Mouse (Mus musculus): ENCODE results near the gene Cacna1d.

Cacna1d gene

DNA sequence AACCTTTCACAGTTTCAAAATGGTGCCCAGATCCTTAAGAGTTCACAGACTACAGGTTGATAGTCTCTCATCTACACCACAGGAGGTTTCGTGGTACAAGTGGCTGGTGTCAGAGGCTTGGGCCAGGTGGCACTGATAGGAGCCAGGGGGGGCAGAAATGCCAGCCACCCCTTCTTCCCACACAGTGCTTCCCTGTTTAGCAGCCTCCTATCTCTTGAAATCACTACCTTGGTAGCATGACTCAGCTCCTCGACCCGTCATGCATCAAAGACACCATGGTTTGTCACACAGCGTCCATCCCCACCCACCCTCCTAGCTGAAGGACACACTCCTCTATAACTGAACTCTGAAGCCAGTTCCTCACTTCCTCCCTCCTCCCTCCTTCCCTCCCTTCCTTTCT is 398.8 kb downstream of the Cacna1d start:
- in situ Hi-C loops (cut with MboI), result no loop called here

DNA sequence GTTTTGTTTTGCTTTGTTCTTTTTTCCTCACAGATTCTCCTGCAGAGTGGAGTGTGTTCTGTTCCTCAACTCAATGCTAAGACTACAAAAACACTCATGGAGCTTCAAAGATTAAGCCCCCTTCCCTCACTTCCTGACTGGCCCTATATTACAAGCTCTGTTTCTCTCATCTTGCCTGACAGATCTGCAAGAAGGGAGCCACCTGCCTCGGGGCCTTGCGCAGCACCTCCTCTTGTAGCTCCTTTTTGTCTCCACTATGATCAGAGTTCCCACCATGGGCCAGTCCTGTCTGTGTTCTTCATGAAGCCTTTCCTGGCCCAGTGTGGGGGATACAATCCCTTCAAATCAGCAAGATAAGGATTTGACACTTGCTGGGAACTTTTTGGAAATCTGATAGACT is 399.2 kb downstream of the Cacna1d start:
- in situ Hi-C loops (cut with MboI), result no loop called here

DNA sequence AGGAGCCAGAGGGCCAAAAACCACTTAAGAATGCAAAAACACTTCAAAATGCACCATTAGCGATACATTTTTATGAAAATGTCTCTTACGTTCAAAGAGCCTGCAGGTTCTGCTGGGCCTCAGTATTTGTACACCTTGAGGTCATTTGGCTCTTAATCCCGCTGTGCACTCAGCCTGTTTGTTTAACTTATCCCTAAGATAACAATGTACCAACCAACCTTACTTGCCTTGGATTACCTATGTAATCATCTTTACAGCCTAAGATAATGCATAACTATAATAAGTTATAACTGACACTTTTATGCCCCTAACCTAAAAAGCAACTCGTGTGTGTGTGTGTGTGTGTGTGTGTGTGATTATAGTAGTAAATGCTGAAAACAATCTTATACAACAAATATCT is 411.5 kb downstream of the Cacna1d start:
- in situ Hi-C loops (cut with MboI), result no loop called here

DNA sequence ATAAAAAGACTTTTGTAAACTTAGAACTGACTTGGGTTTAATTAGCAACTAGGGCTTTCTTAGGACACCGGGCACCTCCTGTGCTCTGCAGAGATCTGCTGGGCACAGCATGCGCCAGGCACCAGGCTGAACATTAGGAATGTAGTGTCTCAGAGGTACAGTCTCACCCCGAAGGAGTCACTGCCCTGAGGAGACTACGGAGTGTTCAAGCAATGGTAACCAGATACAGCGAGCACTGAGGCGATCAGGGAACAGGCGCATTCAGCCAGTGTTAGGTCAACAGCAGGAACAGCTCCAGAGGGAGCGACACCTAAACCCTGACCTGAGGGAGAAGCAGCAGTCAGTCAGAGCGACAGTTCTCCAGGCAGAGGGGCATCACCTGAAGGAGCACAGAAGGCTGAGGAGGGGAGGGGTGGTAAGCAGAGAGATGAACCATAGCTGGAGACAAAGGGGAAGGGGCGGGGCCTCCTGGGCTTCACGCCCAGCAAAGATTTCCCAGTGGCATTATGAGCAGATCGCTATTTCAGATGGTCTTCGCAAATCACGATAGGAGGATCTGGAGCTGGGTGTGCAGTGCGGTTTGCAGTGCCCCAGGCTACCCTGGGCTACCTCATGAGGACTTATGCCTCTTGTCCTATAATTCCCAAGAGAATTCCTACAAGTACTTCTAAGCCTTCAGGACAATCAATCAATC is 413.0 kb downstream of the Cacna1d start:
- in situ Hi-C loops (cut with MboI), result no loop called here

DNA sequence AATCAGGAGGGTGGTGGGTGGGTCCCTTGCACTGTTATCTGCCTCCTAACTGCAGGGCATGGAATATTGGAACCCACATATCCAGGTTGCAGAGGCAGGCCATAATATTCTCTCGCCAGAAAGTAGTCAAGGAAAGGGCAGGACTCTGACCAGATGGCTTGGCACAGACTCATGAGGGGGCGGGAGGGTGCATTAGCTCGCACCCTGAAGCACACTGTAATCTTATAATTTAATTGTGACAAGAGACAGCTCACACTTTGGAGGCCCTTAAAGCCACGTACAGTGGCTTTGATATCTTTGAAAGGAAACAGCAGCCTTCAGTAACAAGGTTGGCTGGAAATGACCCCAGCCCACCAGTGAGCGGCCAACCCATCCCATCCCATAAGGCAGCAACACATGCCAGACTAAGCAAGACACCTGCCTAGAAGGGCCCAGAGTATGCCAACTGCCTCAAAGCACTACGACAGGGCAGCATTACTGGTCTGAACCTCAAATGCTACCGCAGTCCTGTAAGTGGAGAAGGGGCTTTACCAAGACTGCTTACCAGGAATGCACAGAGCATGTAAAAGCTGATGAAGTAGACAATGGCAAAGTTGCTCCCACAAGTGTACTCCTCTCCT is 415.9 kb downstream of the Cacna1d start:
- in situ Hi-C loops (cut with MboI), result no loop called here

DNA sequence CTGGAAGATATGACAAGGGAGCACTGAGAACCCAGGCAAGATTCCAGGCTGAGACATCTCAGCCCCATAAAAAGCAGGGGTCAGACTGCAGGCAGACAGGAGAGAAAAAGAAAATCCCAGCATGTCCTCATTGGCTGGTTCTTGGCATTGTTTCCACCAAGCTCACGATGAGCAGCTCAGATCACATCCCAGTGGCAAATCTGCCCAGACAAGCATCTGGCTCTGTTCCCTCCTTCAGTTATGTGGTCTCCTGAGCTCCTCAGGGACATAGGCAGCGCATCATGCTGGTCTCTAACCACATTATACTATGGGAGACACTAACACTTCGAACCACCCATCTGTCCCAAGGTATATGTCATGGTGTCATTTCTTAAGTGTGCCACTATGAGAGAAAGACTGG is 422.7 kb downstream of the Cacna1d start:
- in situ Hi-C loops (cut with MboI), result no loop called here

DNA sequence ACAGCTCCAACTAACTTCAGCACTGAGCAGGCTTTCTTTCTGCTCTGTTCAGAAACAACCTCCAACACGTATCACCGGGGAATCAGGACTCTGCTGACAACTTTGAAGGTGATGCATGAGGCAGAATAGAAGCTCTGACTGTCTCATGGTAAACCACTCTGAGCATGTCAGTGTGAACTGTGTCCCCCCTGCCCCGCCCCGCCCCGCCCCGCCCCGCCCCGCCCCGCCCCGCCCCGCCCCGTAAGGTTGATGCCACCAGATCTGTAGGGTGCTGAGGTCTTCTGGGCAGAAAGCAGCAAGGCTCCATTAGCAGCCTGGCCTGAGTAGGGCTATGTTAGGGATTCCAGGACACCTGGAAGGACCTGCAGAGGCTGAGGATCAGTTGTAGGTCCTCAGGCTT is 424.5 kb downstream of the Cacna1d start:
- in situ Hi-C loops (cut with MboI), result no loop called here

DNA sequence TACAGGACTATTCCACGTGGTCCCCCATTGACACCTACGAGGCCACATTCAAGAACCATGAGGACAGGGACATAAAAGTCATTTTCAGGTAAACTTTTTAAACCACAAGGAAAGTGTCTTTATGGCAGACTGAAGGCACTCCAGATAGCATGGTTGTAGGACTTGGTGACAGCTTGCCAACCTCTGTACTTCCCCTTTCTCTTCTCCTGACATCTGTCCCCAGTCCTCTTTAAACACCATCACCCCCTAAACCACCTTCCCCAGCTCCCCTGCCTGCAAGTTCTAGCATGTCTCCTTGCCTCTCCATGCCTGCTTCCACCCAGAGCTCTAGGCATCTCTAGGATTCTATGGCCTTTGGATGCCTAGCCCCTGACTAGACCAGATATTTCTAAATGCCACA is 426.4 kb downstream of the Cacna1d start:
- in situ Hi-C loops (cut with MboI), result no loop called here

DNA sequence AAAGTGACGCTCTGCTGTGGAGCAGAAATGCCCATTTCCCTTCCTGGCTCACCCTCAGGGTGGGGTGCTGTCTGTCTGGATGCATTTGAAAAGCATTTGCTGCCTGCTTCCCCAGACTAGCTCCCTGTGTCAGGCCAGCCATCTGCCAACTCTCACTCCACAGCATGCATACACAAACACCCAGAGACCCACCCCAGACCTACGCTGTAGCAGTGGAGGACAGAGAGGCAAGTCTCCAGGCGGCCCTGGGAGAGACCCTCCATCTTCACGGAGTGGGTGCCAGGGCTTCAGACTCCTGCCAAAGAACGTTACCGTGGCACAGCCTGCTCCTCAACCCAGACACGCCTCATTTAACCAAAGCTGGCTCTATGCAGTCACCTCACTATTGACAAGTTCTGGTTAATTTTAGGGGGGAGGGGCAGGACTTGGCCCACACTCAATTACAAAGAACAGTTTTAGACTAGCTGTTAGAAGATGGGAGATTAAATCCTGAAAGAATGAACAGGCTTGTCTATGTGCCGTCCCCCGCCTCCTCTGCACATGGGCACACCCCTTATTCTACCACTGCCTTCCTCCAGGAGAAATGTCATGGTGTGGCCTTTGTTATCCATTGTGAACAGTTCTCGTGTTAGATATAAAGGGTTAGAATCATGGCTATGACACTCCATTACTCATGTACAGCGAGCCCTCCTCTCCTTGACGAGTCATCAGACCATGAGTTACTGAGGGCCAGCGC is 435.1 kb downstream of the Cacna1d start:
- in situ Hi-C loops (cut with MboI), result no loop called here

DNA sequence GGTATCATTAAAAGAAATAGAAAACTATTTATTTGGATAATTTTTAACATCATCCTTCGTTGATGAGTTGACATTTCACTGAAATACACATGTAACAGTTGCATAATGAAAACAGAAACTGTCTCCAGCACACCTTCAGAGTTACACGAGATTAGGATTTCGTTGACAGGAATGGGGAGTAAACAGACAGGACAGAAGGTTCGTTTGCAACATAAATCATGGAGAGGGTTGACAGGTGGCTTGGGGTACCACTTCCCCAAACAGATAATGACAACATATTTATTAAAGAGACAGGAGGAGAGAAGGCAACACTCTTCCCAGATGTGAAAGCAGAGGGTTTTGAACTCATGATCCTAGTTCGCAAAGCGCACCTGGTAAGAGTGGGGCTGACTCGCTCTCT is 436.3 kb downstream of the Cacna1d start:
- in situ Hi-C loops (cut with MboI), result no loop called here

DNA sequence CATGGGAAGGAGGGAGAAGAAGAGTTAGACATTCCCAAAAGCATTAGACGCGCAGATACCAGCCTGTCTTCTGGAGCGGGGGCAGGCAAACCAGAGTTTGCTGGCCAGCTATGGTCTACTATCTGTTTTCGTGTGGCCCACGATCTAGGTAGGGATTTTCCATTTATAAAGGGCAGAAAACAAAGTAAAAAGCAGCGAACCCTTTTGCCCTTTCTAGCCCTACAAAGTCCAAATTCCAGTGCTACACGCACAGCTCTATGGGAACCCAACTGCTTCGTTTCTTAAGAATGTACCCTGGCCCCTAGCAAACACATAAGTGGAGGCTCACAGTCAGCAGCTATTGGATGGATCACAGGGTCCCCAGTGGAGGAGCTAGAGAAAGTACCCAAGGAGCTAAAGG is 441.0 kb downstream of the Cacna1d start:
- in situ Hi-C loops (cut with MboI), result no loop called here

DNA sequence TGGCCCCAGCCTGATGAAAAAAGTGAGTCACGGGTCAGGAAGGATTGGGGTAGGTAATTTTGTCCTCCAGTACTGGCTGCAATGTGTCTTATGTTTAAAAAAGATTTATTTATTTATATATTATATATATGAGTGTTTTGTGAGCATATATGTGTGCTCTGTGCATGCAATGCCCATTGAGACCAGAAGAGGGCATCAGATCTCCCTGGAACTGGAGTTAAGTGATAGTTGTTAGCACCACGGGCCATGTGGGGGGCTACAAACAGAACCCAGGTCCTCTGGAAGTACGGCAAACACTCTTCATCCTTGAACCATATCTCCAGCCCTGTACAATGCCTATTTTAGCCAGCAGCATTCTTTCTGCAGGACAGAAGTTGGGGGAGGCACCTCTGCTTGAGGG is 443.2 kb downstream of the Cacna1d start:
- in situ Hi-C loops (cut with MboI), result no loop called here

DNA sequence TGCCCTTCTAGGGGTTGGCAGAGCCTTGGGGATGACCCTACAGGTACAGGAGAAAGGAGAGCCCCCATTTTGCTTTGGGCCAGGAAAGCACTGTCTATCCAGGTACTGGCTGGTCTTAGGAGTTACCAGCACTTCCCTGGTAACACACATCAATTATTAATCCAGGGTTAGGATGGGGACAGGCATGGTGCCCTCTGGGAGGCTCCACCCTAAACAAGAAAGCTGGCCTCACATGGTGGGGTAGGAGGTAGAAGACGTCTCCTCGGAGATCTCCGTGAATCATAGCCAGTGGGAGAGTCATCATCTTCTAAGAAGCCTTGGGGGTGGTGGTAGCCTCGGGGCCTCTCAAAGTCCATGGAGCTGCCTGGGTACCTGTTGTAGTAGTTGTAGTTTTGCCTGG is 444.3 kb downstream of the Cacna1d start:
- in situ Hi-C loops (cut with MboI), result no loop called here

DNA sequence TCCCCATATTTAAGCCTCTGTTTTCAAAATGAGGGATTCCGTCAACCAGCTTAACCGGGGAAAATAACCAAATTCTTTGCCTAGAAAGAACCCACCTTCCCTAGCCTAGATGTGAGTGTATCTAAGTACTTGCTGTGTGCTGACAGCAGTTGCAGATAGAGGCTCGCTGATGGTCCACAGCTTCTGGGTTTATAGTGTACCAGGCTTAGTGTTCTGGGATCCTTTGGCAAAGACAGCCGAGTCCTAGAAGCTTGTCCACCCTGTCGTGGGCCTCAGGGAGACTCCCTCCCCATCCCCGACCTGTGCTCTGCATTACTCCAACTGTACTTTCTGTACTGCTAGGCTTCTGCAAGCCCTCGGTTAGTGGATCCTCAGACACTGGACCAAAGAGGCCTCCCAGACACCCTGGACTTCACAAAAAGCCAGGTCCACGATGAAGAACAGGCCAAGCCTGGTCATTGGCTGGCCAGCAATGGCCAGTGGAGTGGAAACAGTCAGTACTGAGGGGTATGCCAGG is 445.5 kb downstream of the Cacna1d start:
- in situ Hi-C loops (cut with MboI), result no loop called here

DNA sequence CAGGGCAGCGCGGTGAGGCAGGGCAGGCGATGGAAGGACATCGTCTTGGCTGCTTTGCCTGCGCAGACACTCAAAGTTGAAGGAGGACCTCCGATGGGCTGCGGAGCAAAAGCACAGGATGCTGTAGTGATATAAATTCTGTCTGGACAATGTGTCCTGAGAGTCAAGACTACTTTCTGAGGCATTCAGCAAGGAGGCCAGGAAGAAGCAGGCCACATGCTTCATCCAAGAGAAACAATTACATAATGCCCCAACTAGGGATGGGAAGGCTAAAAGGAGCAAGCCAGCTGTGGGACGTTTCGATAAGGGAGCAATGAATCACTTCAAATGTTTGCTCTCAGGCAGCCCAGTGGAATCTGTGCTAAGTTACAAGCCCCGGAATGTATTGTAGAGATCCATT is 446.0 kb downstream of the Cacna1d start:
- in situ Hi-C loops (cut with MboI), result no loop called here

DNA sequence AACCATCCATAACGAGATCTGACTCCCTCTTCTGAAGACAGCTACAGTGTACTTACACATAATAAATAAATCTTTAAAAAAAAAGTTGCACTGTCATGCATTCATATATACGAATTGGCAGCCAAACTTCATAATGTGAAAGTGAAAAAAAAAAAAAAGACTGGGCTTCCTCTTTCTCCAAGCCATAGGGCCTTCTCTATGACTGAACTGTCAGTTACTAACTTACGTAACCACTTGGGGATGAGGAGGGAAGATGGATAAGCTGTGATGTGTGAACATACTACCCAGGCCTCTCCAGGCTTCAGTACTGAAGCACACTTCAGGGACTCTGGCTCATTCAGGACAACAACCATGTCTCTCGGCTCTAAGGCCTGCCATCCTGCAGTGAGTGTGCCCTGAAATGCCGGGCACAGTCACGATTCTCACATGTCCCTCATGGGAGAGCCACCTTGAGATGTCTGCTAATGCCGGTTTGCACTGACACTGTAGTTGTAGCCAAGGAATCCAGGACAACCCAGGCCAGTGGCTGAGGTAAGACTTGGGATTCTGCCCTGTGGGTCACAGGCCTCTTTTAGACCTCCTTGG is 447.8 kb downstream of the Cacna1d start:
- in situ Hi-C loops (cut with MboI), result no loop called here

DNA sequence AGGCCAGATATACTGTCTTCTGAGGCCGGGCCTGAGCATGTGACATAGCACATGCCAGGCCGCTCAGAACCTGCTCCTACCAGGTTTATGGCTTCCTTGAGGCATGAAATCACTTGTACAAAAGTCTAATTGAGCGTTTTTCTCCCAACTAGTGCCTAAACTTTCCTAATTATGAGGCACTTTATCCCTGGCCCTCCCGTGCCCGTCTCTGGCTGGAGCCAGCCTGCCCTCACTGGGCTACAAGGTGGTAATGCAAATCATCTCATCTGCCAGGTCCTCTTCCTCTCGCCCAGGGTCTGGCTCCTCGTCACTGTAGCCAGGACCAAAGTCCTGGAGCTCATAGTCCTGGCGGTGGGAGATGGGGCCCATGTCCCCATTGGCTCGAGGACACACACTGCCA is 449.4 kb downstream of the Cacna1d start:
- in situ Hi-C loops (cut with MboI), result no loop called here

DNA sequence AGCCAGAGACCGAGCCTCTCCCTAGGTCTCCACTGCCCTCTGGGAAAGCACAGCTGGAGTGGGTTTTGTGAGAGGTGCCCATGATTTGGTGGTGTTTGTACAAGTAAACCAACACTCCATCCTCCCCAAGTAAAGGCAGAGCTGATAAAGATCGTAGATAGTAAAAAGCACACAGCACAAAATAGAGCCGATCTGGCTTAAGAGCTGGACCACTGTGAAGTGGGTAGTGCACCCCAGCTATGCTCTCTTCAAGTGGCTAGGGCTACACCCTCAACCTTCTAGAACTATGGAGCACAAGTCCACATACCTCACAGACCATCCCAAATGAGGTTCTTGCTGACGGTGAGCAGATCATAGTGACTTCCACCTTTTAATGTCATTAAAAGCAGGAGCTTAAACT is 451.8 kb downstream of the Cacna1d start:
- in situ Hi-C loops (cut with MboI), result no loop called here

DNA sequence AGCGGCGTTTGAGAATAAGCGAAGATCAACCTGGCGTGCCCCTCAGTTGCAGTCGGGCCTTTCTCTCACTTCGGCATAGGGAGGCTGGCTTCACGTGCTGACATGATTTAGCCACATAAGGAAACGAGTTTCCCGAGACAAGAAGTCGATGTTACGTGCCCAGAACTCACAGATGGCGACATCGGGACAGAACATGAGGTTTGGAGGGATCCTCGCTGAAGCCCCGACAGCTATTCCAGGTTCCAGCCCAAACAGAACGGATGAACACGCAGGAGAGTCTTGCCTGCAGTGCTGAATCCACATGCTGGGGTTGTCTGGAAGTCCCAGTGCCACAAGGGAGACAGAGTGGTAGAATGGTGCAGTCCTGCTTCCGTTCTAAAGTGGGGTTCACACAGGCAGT is 452.8 kb downstream of the Cacna1d start:
- in situ Hi-C loops (cut with MboI), result no loop called here

DNA sequence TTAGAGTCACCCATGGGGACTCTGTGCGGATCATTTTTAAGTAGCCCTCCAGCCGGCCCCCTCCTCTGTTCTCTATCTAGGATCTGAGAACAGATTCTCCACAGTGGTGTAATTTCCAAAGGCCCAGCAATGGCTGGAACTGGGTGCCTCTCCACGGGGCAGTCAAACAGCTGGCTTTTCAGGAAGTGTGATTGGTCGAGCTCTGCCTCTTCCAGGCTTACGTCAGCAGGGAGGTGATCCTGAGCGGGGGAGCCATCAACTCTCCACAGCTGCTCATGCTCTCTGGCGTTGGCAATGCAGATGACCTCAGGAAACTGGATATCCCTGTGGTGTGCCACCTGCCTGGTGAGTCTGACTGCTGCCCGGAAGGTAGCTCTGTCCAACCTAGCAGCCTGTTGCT is 457.9 kb downstream of the Cacna1d start:
- in situ Hi-C loops (cut with MboI), result no loop called here

DNA sequence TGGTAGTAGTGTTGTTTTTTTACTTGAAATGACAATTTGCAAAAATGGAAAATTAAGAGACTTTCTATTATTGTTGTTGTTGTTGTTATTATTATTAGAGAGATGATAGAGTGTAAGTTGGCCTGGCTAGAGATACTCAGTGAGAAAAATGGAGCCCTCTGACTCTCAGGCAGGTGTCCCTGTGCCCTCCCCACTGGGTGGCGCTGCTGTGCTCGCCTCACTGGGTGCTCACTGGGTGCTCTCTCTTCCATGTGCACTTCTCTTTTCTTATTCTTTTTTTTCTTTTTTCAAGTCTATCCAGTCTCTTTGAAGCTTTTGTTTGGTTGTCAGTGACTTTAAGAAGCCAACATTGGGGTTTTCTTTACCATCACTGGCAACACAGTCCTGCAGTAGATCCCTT is 463.9 kb downstream of the Cacna1d start:
- in situ Hi-C loops (cut with MboI), result no loop called here

DNA sequence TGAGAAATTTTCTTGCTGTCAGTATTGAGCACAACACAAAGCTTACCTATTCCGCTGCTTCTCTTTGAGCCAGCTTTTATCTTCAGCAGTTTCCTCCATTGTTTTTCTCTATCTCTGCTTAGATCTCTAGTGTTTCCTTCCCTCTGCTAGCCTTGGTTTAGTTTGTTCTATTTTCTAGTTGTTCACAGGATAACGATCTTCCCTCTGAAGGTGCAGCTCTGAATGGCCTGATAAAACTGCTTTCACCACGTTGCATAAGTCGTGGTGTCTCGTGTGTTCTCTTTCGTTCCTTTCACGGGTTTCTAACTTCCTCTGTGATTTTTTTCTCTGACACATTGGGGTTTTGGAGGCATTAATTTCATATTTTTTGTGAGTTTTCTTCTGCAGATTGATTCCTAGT is 466.9 kb downstream of the Cacna1d start:
- in situ Hi-C loops (cut with MboI), result no loop called here

DNA sequence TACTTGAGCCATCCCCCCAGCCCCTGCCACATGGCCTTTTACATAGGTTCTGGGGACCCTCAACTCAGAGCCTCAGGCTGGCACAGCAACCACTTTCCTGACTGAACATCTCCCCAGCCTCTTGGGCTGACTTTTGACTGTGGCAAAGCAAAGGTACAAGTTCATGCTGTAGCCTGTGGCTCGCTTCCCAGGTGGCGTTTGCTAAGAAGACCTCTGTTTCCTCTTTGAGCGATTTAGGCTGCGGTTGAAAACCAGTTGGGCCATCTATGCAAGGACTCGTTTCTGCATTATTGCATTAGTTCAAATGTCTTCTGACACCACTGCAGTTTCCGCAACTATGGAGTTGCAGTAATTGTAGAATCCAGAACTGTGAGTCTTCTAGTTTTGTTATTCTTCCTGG is 468.8 kb downstream of the Cacna1d start:
- in situ Hi-C loops (cut with MboI), result no loop called here

Measured in mature B cell (primary cell).